Mouse (Mus musculus) embryonic facial prominence, embryonic 14.5 days (tissue): ENCODE results near the gene Ostf1. TPM values are rescaled to one million over a fixed set of nuclear protein-coding genes. Genes with fewer than 3 reads are reported as not detected.

ENCODE experiments used
- ATAC-seq: fragments of 200-750 bp; cut with Nextera tagmentation; 2 replicates; pipeline ENCODE4 v1.8.0; 2017; ENCODE audit warnings: low read depth, moderate number of reproducible peaks, moderate TSS enrichment
- DNase-seq: peaks from one replicate; pipeline ENCODE4 v3.0.0-alpha.2; 2015; ENCODE audit warnings: low spot score
- H3K27ac ChIP-seq: fragments of 300-500 bp; sonication (generic); replicated peaks from 2 replicates; pipeline ENCODE4 v1.5.1; 2014; ENCODE audit warnings: low read depth, mild to moderate bottlenecking, low read length, moderate library complexity
- H3K27me3 ChIP-seq: fragments of 300-500 bp; sonication (generic); replicated peaks from 2 replicates; pipeline ENCODE4 v1.6.1; 2014; ENCODE audit warnings: low read length; ENCODE audit not compliant: control insufficient read depth, insufficient read depth
- H3K36me3 ChIP-seq: fragments of 300-500 bp; sonication (generic); 2 replicates; pipeline ENCODE4 v1.6.1; 2014; ENCODE audit warnings: low read length, mixed read lengths; ENCODE audit not compliant: control insufficient read depth, insufficient read depth
- H3K4me1 ChIP-seq: fragments of 300-500 bp; sonication (generic); 2 replicates; pipeline ENCODE4 v1.6.1; 2014; ENCODE audit warnings: antibody characterized with exemption, low read length; ENCODE audit not compliant: control insufficient read depth, insufficient read depth
- H3K4me2 ChIP-seq: fragments of 300-500 bp; sonication (generic); 2 replicates; pipeline ENCODE4 v1.6.1; 2014; ENCODE audit warnings: low read depth, mild to moderate bottlenecking, low read length, moderate library complexity, mixed read lengths
- H3K4me3 ChIP-seq: fragments of 300-500 bp; sonication (generic); 2 replicates; pipeline ENCODE4 v1.5.1; 2014; ENCODE audit warnings: low read depth, mild to moderate bottlenecking, low read length
- H3K9ac ChIP-seq: fragments of 300-500 bp; sonication (generic); 2 replicates; pipeline ENCODE4 v1.6.1; 2014; ENCODE audit warnings: low read depth, mild to moderate bottlenecking, low read length, moderate library complexity, mixed read lengths
- H3K9me3 ChIP-seq: fragments of 300-500 bp; sonication (generic); 2 replicates; pipeline ENCODE4 v1.6.1; 2016; ENCODE audit warnings: low read length; ENCODE audit not compliant: control insufficient read depth
- WGBS: fragments of 180-500 bp; shearing (Covaris S2); extraction: QIAGEN DNeasy Blood & Tissue Kit; methylation state at CpG from one replicate; pipeline ENCODE4 v1.1.7; 2014; 5-methylcytosine and 5-hydroxymethylcytosine counted together
- polyA plus RNA-seq: library from polyadenylated mRNA; unstranded; fragments of >200 nt; fragmentation: Nextera tagmentation; extraction: Ambion mirVana; gene quantifications from 2 replicates; pipeline ENCODE4 v1.2.1, GENCODE M21; 2014

Gene Ostf1
- polyA plus RNA-seq, 1 experiment from 2014 or later, result 116 TPM

DNA sequence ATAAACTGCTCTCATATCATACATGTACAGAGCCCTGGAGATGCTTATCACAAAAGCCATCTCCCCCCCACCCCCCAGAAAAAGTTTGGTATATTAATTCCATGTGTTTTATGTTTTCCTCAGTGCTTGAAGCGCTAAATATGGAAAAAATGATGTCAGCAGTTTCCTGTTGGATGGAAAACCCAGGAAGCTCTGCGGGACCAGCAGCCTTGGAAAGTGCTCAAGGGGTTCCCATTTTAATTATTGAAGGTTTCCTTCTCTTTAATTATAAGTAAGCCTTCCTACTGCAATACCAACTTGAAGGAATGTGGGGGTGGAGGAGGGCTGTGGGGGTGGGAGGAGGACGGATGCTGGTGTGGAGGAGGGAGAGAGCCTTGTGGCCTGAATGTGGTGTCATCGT, 9.4 kb upstream of the Ostf1 start:
- H3K4me3 ChIP-seq, result no peak overlapping the region
- no peak overlapping the region for H3K4me2 ChIP-seq
- H3K27me3 ChIP-seq, result no peaks in the 10 kb centered on the region
- H3K4me1 ChIP-seq, result peaks cover 7% of the 10 kb centered on the region
- ATAC-seq (no peak), DNase-seq (peak; percentile 74)
- H3K9me3 ChIP-seq, result no peaks in the 10 kb centered on the region
- peaks cover 9% of the 10 kb centered on the region; the same call in 1 of the 2 replicates for H3K36me3 ChIP-seq
- H3K27ac ChIP-seq, result no peak overlapping the region
- WGBS, result 31% methylated on average over 4 of the region's 4 CpGs
- H3K9ac ChIP-seq, result no peak overlapping the region

DNA sequence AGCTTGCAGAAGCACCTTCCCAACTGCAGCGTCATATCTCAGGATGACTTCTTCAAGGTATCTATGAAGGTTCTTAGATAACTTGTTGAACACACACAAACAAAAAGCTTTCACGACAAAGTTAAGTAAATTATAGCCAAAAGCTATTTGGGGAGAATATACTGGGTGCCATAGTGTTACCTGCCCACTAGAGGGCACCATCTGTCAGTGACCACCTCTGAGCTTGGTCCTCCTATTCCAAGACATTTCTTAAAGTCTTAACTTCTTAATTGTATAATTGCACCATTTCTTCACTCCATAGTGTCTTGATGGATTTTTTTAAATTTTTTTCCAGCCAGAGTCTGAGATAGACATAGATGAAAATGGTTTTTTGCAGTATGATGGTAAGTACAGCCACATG, 7.9 kb upstream of the Ostf1 start:
- no peaks in the 10 kb centered on the region for H3K9me3 ChIP-seq
- DNase-seq (no peak), ATAC-seq (no peak)
- no peak overlapping the region for H3K9ac ChIP-seq
- H3K27ac ChIP-seq, result no peak overlapping the region
- H3K4me1 ChIP-seq, result peaks cover 7% of the 10 kb centered on the region
- no peaks in the 10 kb centered on the region for H3K27me3 ChIP-seq
- H3K4me2 ChIP-seq, result no peak overlapping the region
- 37% methylated on average over 2 of the region's 2 CpGs for WGBS
- H3K4me3 ChIP-seq, result no peak overlapping the region
- H3K36me3 ChIP-seq, result 0 out of 2 replicates have a peak, but pooled peaks cover 6% of the 10 kb centered on the region

- Histone ChIP-seq H3K27ac (no peak overlapping the region), H3K27me3 (no peaks in the 10 kb centered on the region), H3K36me3 (0 out of 2 replicates have a peak, but pooled peaks cover 6% of the 10 kb centered on the region), H3K4me1 (peaks cover 7% of the 10 kb centered on the region), H3K4me3 (no peak overlapping the region), H3K9ac (no peak overlapping the region), H3K9me3 (no peaks in the 10 kb centered on the region), H3K4me2 (no peak overlapping the region)
- ATAC-seq (no peak), DNase-seq (no peak)
- 48% methylated on average over 5 of the region's 5 CpGs for WGBS
Measured at GRCm38 (mm10) chr19:18638949-18639348, 7.3 kb upstream of the Ostf1 start.

DNA sequence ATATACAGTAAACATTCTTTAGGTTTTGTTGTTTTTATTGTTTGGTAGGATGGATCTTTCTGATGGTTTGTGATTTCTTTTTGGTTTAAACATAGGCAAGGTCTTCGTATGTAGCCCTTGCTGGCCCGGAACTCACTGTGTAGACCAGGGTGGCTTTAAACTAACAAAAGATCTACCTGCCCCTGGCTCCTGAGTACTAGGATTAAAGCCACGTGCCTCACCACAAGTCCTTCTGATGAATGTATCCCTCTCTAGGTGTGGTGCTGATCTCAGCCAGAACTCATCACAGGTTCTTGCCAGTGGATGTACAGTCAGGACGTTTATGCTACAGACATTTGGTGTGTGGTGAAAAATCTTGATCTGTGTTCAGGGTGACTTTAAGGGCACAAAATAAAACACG, 6.3 kb upstream of the Ostf1 start:
- peaks cover 7% of the 10 kb centered on the region for H3K4me1 ChIP-seq
- DNase-seq (no peak), ATAC-seq (no peak)
- no peaks in the 10 kb centered on the region for H3K9me3 ChIP-seq
- 82% methylated on average over 5 of the region's 5 CpGs for WGBS
- H3K27ac ChIP-seq, result no peak overlapping the region
- no peak overlapping the region for H3K4me3 ChIP-seq
- H3K4me2 ChIP-seq, result no peak overlapping the region
- H3K9ac ChIP-seq, result no peak overlapping the region
- no peaks in the 10 kb centered on the region for H3K27me3 ChIP-seq
- 0 out of 2 replicates have a peak, but pooled peaks cover 6% of the 10 kb centered on the region for H3K36me3 ChIP-seq

DNA sequence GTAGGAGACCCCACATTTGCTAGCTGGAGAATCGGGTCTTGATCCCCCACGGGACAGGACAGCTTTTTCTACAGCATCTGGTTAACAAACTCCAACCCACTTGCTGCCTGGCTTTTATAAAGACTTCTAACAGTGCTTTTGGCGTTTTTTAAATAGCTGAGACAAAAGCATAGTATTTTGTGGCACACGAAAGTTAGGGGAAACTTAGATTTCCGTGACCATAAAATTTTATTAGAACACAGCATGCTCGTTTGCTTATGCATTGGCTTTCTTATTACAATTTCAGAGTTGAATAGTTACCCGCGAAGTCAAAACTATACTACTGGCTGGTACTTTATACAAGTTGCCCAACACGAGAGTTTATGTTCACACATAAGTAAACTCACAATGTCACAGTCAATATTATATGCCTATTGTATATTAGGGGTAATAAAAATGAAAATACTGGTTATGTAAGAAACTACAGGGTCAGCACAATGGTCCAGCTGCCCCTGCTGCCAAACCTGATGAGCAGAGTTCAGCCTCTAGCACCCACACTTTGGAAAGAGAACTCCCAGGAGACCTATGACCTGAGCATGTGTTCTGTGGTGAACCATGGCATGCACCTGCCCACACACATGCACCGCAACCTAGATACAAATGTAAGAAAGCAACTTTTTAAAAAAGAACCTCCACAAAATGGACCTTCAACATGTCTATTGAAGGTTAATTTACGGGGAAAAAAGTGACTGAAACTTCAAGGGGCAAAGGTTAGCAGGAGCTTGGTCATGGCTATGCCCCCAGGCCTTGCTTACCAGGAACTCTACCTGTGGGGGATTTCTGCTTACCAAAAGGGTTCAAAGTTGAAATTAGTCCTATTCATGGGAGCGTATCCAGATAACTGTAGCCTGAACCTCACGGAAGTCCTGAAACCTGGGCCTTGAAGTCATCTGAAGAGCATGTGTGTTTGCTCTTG, 885 bp upstream of the Ostf1 start:
- Histone ChIP-seq H3K27me3 (no peaks in the 10 kb centered on the region), H3K4me2 (peak overlapping the region; percentile 70), H3K4me3 (peak overlapping the region; percentile 91), H3K36me3 (no peaks in the 10 kb centered on the region), H3K27ac (no peak overlapping the region), H3K9ac (peak overlapping the region; percentile 74), H3K9me3 (no peaks in the 10 kb centered on the region), H3K4me1 (peaks cover 12% of the 10 kb centered on the region; the same call in 1 of the 2 replicates)
- ATAC-seq (no peak), DNase-seq (no peak)
- WGBS, result 56% methylated on average over 13 of the region's 13 CpGs

DNA sequence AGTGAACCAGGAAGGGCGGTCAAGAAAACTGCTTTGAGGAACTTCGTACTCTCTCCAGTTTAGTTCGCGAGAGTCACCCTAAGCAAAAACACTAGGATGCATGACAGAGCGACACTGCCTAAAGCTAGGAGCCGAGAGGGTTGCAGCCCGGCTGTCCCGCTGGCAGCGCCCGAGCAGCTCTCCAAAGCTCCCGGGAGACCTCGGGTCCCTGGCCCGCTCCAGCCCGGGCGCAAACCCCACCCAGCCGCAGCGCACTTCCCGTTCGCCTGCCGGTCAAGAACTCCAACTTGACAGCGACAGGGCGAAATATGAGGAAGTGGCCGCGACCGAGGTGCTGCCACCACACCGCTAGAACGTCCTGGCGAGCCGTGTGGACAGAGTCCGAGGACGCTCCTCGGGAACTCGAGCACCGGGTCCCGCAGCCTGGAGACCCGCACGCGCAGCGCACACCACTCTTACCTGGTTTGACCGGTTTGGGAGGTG, 421 bp downstream of the Ostf1 start:
- peak overlapping the region; percentile 91 for H3K4me3 ChIP-seq
- peak overlapping the region; percentile 77 for H3K27ac ChIP-seq
- H3K9ac ChIP-seq, result peak overlapping the region; percentile 74
- peak; percentile 55 for ATAC-seq
- H3K27me3 ChIP-seq, result no peaks in the 10 kb centered on the region
- peak; percentile 54 for DNase-seq
- H3K4me2 ChIP-seq, result peak overlapping the region; percentile 70
- under 1% methylated on average over 36 of the region's 40 CpGs for WGBS
- H3K4me1 ChIP-seq, result peaks cover 12% of the 10 kb centered on the region; the same call in 1 of the 2 replicates
- H3K36me3 ChIP-seq, result no peaks in the 10 kb centered on the region
- no peaks in the 10 kb centered on the region for H3K9me3 ChIP-seq

GRCm38 (mm10) chr19:18630221-18631119, 1.2 kb downstream of the Ostf1 start:
- Histone ChIP-seq H3K4me1 (peaks cover 12% of the 10 kb centered on the region; the same call in 1 of the 2 replicates), H3K4me2 (peak overlapping the region; percentile 70), H3K27ac (peak overlapping the region; percentile 77), H3K9me3 (no peaks in the 10 kb centered on the region), H3K27me3 (no peaks in the 10 kb centered on the region), H3K9ac (peak overlapping the region; percentile 74), H3K4me3 (peak overlapping the region; percentile 91), H3K36me3 (no peaks in the 10 kb centered on the region)
- no peak for ATAC-seq
- WGBS, result 7% methylated on average over 17 of the region's 17 CpGs
- peak; percentile 74 for DNase-seq

DNA sequence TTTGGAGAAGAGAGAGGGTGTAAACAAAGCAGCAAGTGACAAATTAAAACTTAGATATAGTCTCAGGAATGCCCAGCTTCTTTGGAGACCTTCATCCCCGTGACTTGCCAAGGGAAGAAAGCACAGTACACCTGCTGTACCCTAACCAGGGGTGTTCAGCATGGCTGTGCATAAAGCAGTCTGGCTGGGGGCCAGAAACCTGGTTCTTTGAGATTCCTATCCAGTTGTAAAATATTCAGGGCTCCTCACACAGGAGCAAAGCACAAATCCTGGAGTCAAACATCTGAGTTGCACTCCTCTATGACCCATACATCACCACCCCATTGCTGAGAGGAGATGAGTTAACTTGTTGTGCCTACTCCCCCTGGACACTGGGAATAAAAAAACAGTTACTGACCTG, 2.0 kb downstream of the Ostf1 start:
- 59% methylated on average over 1 of the region's 1 CpGs for WGBS
- H3K4me1 ChIP-seq, result peaks cover 12% of the 10 kb centered on the region; the same call in 1 of the 2 replicates
- 0 out of 2 replicates have a peak overlapping the region, but pooled peaks have one; percentile 91 for H3K4me3 ChIP-seq
- peak overlapping the region; percentile 70 for H3K4me2 ChIP-seq
- H3K9me3 ChIP-seq, result no peaks in the 10 kb centered on the region
- ATAC-seq (no peak), DNase-seq (peak; percentile 47)
- H3K36me3 ChIP-seq, result no peaks in the 10 kb centered on the region
- no peak overlapping the region for H3K27ac ChIP-seq
- no peak overlapping the region; the same call in 1 of the 2 replicates for H3K9ac ChIP-seq
- no peaks in the 10 kb centered on the region for H3K27me3 ChIP-seq
